Mouse (Mus musculus): Measurements from ENCODE around the gene Bloc1s4. TPM values are rescaled to one million over a fixed set of nuclear protein-coding genes. Genes with fewer than 3 reads are reported as not detected.

The Bloc1s4 gene
- polyA plus RNA-seq, 1 experiment, result not detected

- 77% methylated on average over 12 of the region's 12 CpGs for WGBS
Observed at GRCm38 (mm10) chr5:36725861-36726260, 22.6 kb downstream of the Bloc1s4 start.

GRCm38 (mm10) chr5:36724274-36724673, 24.2 kb downstream of the Bloc1s4 start:
- H3K4me3 ChIP-seq (ENCODE audit: insufficient read depth, low read depth, low read length), result no peak overlapping the region
- H3K27ac ChIP-seq (ENCODE audit: insufficient read depth, low read depth, low read length), result no peak overlapping the region
- WGBS, result 80% methylated on average over 7 of the region's 7 CpGs
- peaks cover 3% of the 10 kb centered on the region; the same call in 1 of the 2 replicates for H3K4me1 ChIP-seq (ENCODE audit: control insufficient read depth, insufficient read depth, low read length)
- TF ChIP-seq CTCF (IDR thresholded peaks at IDR 0.05; ENCODE audit: insufficient read depth, low read depth, low read length), result no peak
- TF ChIP-seq POLR2A (IDR thresholded peaks at IDR 0.05; ENCODE audit: insufficient read depth, low read depth, low read length), result no peak

More at GRCm38 (mm10) chr5:36725861-36726260, 22.6 kb downstream of the Bloc1s4 start:
- H3K4me1 ChIP-seq (ENCODE audit: control insufficient read depth, insufficient read depth, low read length), result peaks cover 4% of the 10 kb centered on the region; the same call in 1 of the 2 replicates
- H3K4me3 ChIP-seq (ENCODE audit: insufficient read depth, low read depth, low read length), result no peak overlapping the region
- TF ChIP-seq POLR2A (IDR thresholded peaks at IDR 0.05; ENCODE audit: insufficient read depth, low read depth, low read length) (no peak), CTCF (IDR thresholded peaks at IDR 0.05; ENCODE audit: insufficient read depth, low read depth, low read length) (no peak)
- no peak overlapping the region for H3K27ac ChIP-seq (ENCODE audit: insufficient read depth, low read depth, low read length)

DNA sequence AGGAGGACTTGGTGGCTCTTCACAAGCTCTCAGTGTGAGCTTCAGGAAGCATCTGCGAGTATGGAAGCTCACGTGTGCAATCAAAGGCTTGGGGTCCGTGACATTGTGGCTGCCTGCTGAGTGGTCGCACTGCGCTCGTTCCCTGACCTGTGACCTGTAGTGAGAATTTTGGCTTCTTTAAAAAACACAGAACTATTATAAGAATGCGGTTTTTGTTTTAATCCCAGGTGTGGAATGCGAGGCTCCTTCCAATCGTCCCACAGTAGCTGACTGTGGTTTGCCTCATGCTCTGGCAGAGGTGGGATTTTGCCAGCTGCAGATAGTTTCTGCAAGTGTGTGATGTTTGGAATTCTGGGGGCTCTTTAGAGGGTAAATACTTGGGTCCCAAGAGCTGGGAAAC, 25.1 kb downstream of the Bloc1s4 start:
- no peak overlapping the region for H3K4me3 ChIP-seq (ENCODE audit: insufficient read depth, low read depth, low read length)
- WGBS, result 73% methylated on average over 9 of the region's 9 CpGs
- H3K27ac ChIP-seq (ENCODE audit: insufficient read depth, low read depth, low read length), result no peak overlapping the region
- H3K4me1 ChIP-seq (ENCODE audit: control insufficient read depth, insufficient read depth, low read length), result no peaks in the 10 kb centered on the region
- TF ChIP-seq POLR2A (IDR thresholded peaks at IDR 0.05; ENCODE audit: insufficient read depth, low read depth, low read length) (no peak), CTCF (IDR thresholded peaks at IDR 0.05; ENCODE audit: insufficient read depth, low read depth, low read length) (no peak)

- no peaks in the 10 kb centered on the region for H3K4me1 ChIP-seq (ENCODE audit: control insufficient read depth, insufficient read depth, low read length)
- no peak for TF ChIP-seq POLR2A (IDR thresholded peaks at IDR 0.05; ENCODE audit: insufficient read depth, low read depth, low read length)
- TF ChIP-seq CTCF (IDR thresholded peaks at IDR 0.05; ENCODE audit: insufficient read depth, low read depth, low read length), result no peak
- H3K27ac ChIP-seq (ENCODE audit: insufficient read depth, low read depth, low read length), result no peak overlapping the region
- WGBS, result 80% methylated on average over 6 of the region's 6 CpGs
- no peak overlapping the region for H3K4me3 ChIP-seq (ENCODE audit: insufficient read depth, low read depth, low read length)
Observed at GRCm38 (mm10) chr5:36722415-36722856, 26.0 kb downstream of the Bloc1s4 start.

GRCm38 (mm10) chr5:36720710-36721375, 27.6 kb downstream of the Bloc1s4 start:
- WGBS, result 74% methylated on average over 5 of the region's 5 CpGs

GRCm38 (mm10) chr5:36720219-36720618, 28.2 kb downstream of the Bloc1s4 start:
- TF ChIP-seq POLR2A (IDR thresholded peaks at IDR 0.05; ENCODE audit: insufficient read depth, low read depth, low read length), result no peak
- TF ChIP-seq CTCF (IDR thresholded peaks at IDR 0.05; ENCODE audit: insufficient read depth, low read depth, low read length), result no peak
- no peaks in the 10 kb centered on the region for H3K4me1 ChIP-seq (ENCODE audit: control insufficient read depth, insufficient read depth, low read length)
- no peak overlapping the region for H3K27ac ChIP-seq (ENCODE audit: insufficient read depth, low read depth, low read length)
- H3K4me3 ChIP-seq (ENCODE audit: insufficient read depth, low read depth, low read length), result no peak overlapping the region
- 89% methylated on average over 5 of the region's 5 CpGs for WGBS

More at GRCm38 (mm10) chr5:36720710-36721375, 27.6 kb downstream of the Bloc1s4 start:
- no peaks in the 10 kb centered on the region for H3K4me1 ChIP-seq (ENCODE audit: control insufficient read depth, insufficient read depth, low read length)
- no peak for TF ChIP-seq POLR2A (IDR thresholded peaks at IDR 0.05; ENCODE audit: insufficient read depth, low read depth, low read length)
- no peak for TF ChIP-seq CTCF (IDR thresholded peaks at IDR 0.05; ENCODE audit: insufficient read depth, low read depth, low read length)
- H3K27ac ChIP-seq (ENCODE audit: insufficient read depth, low read depth, low read length), result no peak overlapping the region
- no peak overlapping the region for H3K4me3 ChIP-seq (ENCODE audit: insufficient read depth, low read depth, low read length)

DNA sequence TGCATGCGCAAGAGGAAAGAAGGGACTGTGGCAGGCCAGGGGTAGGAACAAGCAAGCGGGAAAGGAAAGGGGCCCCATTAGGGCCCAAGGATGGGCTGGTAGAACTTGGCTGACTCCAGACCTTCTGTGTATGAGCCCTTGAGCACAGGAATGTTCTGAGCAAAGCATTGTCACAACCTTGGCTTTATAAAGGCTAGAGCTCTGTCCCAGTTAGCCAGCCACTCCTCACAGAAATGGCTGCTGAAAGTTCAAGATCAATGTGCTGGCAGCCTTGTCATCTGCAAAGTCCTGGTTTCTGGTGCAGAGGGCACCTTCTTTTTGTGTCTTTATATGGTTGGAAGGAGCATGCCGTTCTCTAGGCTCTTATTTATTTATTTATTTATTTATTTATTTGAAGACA, 28.8 kb downstream of the Bloc1s4 start:
- 92% methylated on average over 3 of the region's 3 CpGs for WGBS
- H3K4me1 ChIP-seq (ENCODE audit: control insufficient read depth, insufficient read depth, low read length), result no peaks in the 10 kb centered on the region
- TF ChIP-seq POLR2A (IDR thresholded peaks at IDR 0.05; ENCODE audit: insufficient read depth, low read depth, low read length) (no peak), CTCF (IDR thresholded peaks at IDR 0.05; ENCODE audit: insufficient read depth, low read depth, low read length) (no peak)
- H3K4me3 ChIP-seq (ENCODE audit: insufficient read depth, low read depth, low read length), result no peak overlapping the region
- H3K27ac ChIP-seq (ENCODE audit: insufficient read depth, low read depth, low read length), result no peak overlapping the region

GRCm38 (mm10) chr5:36719135-36719534, 29.3 kb downstream of the Bloc1s4 start:
- Histone ChIP-seq H3K4me3 (ENCODE audit: insufficient read depth, low read depth, low read length) (no peak overlapping the region), H3K4me1 (ENCODE audit: control insufficient read depth, insufficient read depth, low read length) (no peaks in the 10 kb centered on the region), H3K27ac (ENCODE audit: insufficient read depth, low read depth, low read length) (no peak overlapping the region)
- WGBS, result 75% methylated on average over 5 of the region's 5 CpGs
- no peak for TF ChIP-seq CTCF (IDR thresholded peaks at IDR 0.05; ENCODE audit: insufficient read depth, low read depth, low read length)
- no peak for TF ChIP-seq POLR2A (IDR thresholded peaks at IDR 0.05; ENCODE audit: insufficient read depth, low read depth, low read length)

DNA sequence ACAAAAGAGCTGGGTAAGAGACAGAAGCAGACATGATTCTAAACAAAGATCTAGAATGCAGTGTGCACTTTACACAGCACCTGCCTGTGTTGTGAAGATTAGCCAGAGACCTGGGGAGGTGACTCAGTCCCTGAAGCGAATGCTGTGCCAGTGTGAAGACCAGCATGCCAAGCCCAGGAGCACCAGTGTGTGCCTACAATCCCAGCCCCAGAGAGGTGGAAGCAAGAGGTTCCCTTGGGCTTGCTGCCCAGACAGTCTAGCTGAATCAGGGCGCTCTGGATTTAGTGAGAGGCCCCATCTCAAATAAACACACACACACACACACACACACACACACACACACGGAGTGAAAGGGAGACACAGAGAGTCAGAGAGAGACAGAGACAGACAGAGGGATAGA, 30.6 kb downstream of the Bloc1s4 start:
- no peak for TF ChIP-seq POLR2A (IDR thresholded peaks at IDR 0.05; ENCODE audit: insufficient read depth, low read depth, low read length)
- no peak for TF ChIP-seq CTCF (IDR thresholded peaks at IDR 0.05; ENCODE audit: insufficient read depth, low read depth, low read length)
- H3K4me3 ChIP-seq (ENCODE audit: insufficient read depth, low read depth, low read length), result no peak overlapping the region
- 81% methylated on average over 3 of the region's 3 CpGs for WGBS
- H3K27ac ChIP-seq (ENCODE audit: insufficient read depth, low read depth, low read length), result no peak overlapping the region
- peaks cover 5% of the 10 kb centered on the region for H3K4me1 ChIP-seq (ENCODE audit: control insufficient read depth, insufficient read depth, low read length)

Data from olfactory bulb, adult 2 months (tissue).